Mouse (Mus musculus): ENCODE results near the gene Gm21698.
"Not testable (repeated sequence)": the region's sequence is repeated elsewhere in the genome, so short reads cannot be mapped to it uniquely, and the experiment has no call there.

Gm21698 gene

DNA sequence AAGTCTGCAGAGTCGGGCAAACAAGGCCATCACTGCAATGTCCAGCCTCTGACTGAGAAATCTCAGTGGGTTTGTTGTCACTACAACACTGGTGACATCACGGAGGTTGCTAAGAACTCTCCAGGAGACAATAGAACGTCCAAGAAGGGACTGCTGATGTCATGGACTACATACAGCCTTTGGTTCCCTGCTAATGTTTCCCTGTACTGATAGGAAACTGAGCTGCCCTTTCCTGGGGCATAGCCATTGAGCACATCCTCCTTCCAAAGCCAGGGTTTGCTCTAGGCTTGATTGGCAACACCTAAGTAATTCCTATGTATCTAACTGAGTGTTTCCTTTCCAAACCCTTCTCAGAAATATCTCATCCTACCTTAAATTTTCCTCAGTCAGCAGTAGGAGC, at the start of gene Gm21698:
Gene Gm21698 (minus strand): TSS at position 101 of the 400 bp plus-strand sequence.
- DNase-seq (ENCODE audit: low read depth, low spot score) = not testable (repeated sequence)

DNA sequence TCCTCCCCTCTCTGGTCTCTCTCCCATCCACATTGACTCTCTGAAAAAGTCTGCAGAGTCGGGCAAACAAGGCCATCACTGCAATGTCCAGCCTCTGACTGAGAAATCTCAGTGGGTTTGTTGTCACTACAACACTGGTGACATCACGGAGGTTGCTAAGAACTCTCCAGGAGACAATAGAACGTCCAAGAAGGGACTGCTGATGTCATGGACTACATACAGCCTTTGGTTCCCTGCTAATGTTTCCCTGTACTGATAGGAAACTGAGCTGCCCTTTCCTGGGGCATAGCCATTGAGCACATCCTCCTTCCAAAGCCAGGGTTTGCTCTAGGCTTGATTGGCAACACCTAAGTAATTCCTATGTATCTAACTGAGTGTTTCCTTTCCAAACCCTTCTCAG, 34.4 kb upstream of the Gm21698 start, which contains the start of gene Gm5862:
Gene Gm5862 (minus strand): TSS at position 101 of the 400 bp plus-strand sequence.
- not testable (repeated sequence) for DNase-seq (ENCODE audit: low read depth, low spot score)

DNA sequence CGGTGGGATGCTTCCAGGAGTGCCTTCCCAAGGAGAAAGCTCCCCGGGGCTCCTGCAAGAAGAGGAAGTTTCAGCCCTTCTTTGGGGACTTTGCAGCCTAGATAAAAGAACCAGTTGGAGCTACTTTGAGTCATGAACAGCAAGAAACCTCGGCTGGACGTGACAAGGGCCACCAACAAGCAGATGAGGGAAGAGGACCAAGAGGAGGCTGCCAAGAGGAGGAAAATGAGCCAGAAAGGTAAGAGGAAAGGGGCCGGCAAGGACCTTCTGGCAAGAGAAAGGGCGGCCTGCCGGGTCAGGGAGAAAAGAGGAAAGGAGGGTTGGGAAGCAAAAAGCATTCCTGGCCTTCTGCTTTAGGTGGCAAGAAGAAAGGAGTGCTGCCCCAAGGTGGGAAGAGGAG, 19.2 kb upstream of the Gm21698 start:
- not testable (repeated sequence) for DNase-seq (ENCODE audit: low read depth, low spot score)

DNA sequence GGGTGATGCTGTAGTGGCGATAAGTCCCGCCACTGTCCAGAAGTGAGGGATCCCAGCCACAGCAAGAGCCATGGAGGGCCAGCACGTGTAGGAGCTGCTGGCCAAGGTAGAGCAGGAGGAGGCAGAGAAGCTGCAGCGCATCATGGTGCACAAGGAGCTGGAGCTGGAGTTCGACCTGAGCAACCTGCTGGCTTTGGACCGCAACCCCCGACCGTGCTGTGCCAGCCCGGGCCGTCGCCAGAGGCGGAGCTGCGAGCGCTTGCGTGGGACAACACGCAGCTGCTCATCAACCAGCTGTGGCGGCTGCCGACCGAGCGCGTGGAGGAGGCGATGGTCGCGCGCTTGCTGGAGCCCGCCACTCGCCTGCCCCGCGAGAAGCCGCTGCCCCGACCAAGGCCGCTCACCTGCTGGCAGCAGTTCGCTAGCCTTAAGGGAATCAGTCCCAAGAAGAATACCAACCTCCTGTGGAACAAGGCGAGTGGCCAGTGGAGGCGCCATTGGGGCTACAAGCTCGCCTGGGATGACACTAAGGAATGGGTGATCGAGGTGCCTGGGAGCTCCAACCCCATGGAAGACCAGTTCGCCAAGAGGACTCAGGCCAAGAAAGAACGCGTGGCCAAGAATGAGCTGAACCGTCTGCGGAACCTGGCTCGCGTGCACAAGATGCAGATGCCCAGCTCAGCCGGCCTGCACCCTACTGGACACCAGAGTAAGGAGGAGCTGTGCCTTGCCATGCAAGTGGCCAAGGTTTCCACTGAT, 18.7 kb upstream of the Gm21698 start:
- peak; percentile 20 for DNase-seq (ENCODE audit: low read depth, low spot score)

DNA sequence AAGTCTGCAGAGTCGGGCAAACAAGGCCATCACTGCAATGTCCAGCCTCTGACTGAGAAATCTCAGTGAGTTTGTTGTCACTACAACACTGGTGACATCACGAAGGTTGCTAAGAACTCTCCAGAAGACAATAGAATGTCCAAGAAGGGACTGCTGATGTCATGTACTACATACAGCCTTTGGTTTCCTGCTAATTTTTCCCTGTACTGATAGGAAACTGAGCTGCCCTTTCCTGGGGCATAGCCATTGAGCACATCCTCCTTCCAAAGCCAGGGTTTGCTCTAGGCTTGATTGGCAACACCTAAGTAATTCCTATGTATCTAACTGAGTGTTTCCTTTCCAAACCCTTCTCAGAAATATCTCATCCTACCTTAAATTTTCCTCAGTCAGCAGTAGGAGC, 16.2 kb upstream of the Gm21698 start, which contains the start of gene Gm1979:
Gene Gm1979 (minus strand): TSS at position 101 of the 400 bp plus-strand sequence.
- DNase-seq (ENCODE audit: low read depth, low spot score) = not testable (repeated sequence)

DNA sequence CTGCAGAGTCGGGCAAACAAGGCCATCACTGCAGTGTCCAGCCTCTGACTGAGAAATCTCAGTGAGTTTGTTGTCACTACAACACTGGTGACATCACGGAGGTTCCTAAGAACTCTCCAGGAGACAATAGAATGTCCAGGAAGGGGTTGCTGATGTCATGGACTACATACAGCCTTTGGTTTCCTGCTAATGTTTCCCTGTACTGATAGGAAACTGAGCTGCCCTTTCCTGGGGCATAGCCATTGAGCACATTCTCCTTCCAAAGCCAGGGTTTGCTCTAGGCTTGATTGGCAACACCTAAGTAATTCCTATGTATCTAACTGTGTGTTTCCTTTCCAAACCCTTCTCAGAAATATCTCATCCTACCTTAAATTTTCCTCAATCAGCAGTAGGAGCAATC, 15.9 kb downstream of the Gm21698 start, which contains the start of gene Gm21680:
Gene Gm21680 (minus strand): TSS at position 101 of the 400 bp plus-strand sequence.
- not testable (repeated sequence) for DNase-seq (ENCODE audit: low read depth, low spot score)

DNA sequence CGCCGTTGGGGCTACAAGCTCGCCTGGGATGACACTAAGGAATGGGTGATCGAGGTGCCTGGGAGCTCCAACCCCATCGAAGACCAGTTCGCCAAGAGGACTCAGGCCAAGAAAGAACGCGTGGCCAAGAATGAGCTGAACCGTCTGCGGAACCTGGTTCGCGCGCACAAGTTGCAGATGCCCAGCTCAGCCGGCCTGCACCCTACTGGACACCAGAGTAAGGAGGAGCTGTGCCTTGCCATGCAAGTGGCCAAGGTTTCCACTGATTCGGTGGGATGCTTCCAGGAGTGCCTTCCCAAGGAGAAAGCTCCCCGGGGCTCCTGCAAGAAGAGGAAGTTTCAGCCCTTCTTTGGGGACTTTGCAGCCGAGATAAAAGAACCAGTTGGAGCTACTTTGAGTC, 31.4 kb downstream of the Gm21698 start:
- not testable (repeated sequence) for DNase-seq (ENCODE audit: low read depth, low spot score)

DNA sequence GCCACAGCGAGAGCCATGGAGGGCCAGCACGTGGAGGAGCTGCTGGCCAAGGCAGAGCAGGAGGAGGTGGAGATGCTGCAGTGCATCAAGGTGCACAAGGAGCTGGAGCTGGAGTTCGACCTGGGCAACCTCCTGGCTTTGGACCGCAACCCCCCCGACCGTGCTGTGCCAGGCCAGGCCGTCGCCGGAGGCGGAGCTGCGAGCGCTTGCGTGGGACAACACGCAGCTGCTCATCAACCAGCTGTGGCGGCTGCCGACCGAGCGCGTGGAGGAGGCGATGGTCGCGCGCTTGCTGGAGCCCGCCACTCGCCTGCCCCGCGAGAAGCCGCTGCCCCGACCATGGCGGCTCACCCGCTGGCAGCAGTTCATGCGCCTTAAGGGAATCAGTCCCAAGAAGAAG, 31.8 kb downstream of the Gm21698 start:
- not testable (repeated sequence) for DNase-seq (ENCODE audit: low read depth, low spot score)

DNA sequence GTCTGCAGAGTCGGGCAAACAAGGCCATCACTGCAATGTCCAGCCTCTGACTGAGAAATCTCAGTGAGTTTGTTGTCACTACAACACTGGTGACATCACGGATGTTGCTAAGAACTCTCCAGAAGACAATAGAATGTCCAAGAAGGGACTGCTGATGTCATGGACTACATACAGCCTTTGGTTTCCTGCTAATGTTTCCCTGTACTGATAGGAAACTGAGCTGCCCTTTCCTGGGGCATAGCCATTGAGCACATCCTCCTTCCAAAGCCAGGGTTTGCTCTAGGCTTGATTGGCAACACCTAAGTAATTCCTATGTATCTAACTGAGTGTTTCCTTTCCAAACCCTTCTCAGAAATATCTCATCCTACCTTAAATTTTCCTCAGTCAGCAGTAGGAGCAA, 34.1 kb downstream of the Gm21698 start, which contains the start of gene Gm21671:
Gene Gm21671 (minus strand): TSS at position 101 of the 400 bp plus-strand sequence.
- DNase-seq (ENCODE audit: low read depth, low spot score) = not testable (repeated sequence)

DNA sequence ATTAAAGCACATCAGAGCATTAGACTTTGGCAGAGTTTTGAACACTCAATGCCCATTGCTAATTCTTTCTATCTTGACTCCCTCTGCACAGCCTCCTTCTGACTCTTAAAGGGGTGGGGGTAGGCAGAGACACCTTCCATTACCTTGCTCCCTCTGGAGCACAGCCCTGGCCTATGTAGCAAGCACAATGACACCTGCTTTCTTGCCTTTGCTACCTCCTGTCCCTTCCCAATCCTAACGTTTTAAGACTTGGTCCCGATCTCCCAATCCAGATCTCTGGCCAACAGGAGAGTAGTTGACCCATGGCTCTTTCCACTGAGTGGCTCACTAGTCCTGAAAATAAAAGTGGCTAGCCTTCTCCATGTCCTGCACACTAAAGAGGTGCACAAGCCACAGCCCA, 43.1 kb downstream of the Gm21698 start:
- DNase-seq (ENCODE audit: low read depth, low spot score) = not testable (repeated sequence)

DNA sequence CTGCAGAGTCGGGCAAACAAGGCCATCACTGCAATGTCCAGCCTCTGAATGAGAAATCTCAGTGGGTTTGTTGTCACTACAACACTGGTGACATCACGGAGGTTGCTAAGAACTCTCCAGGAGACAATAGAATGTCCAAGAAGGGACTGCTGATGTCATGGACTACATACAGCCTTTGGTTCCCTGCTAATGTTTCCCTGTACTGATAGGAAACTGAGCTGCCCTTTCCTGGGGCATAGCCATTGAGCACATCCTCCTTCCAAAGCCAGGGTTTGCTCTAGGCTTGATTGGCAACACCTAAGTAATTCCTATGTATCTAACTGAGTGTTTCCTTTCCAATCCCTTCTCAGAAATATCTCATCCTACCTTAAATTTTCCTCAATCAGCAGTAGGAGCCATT, 46.2 kb downstream of the Gm21698 start, which contains the start of gene Gm21663:
Gene Gm21663 (minus strand): TSS at position 101 of the 400 bp plus-strand sequence.
- not testable (repeated sequence) for DNase-seq (ENCODE audit: low read depth, low spot score)

Data from embryo, embryonic 11.5 days (tissue).